Mouse (Mus musculus) inflammation-experienced regulatory T-cells (primary cell): ENCODE measurements around the gene Sult1d1. TPM values are rescaled to one million over a fixed set of nuclear protein-coding genes. Genes with fewer than 3 reads are reported as not detected.

Experiments used
- polyA plus RNA-seq, 2 experiments: library from polyadenylated mRNA; unstranded; fragments of 100-300 nt; shearing (Covaris generic); gene quantifications; one replicate each; pipeline ENCODE4 v1.2.1; 2017

The Sult1d1 gene
- under 1 TPM; 0.06 to 0.42 TPM for polyA plus RNA-seq

GRCm38 (mm10) chr5:87568845-87569244 lies at the start of gene Sult1d1:
Gene Sult1d1 (minus strand): TSS chr5:87569027.

GRCm38 (mm10) chr5:87591494-87591893 lies 22.7 kb upstream of the Sult1d1 start, which contains the start of gene Sult1e1:
Gene Sult1e1 (minus strand): TSS chr5:87591594.

GRCm38 (mm10) chr5:87538111-87538510 lies 30.7 kb downstream of the Sult1d1 start, which contains the start of gene Sult1b1:
Gene Sult1b1 (minus strand): TSS chr5:87538195.

Other genes starting within 250 kb of the Sult1d1 start
- gene Ugt2a3, start 231.8 kb downstream of the Sult1d1 start, polyA plus RNA-seq = under 1 TPM in 1 of 2 experiments, not detected in 1; 0.87 TPM
- gene Ugt2b38, start 144.8 kb downstream of the Sult1d1 start, polyA plus RNA-seq = not detected
- gene Ugt2a2, start 86.8 kb downstream of the Sult1d1 start, polyA plus RNA-seq = not detected
- gene Gm43638, start 82.2 kb downstream of the Sult1d1 start, polyA plus RNA-seq = not detected
- gene Ugt2a1, start 78.2 kb downstream of the Sult1d1 start, polyA plus RNA-seq = not detected
- gene Sult1b1, start 30.8 kb downstream of the Sult1d1 start, polyA plus RNA-seq = under 1 TPM in 1 of 2 experiments, not detected in 1; 0.10 TPM
- gene Sult1e1, start 22.6 kb upstream of the Sult1d1 start, polyA plus RNA-seq = under 1 TPM in 1 of 2 experiments, not detected in 1; 0.31 TPM
- 1 to 10 TPM in 1 of 2 experiments, not detected in 1; 1.8 TPM for gene Csn1s1, start 97.2 kb upstream of the Sult1d1 start, polyA plus RNA-seq
- not detected for gene Csn2, start 130.6 kb upstream of the Sult1d1 start, polyA plus RNA-seq
- not detected for gene Csn1s2a, start 205.5 kb upstream of the Sult1d1 start, polyA plus RNA-seq
- gene Csn1s2b, start 239.1 kb upstream of the Sult1d1 start, polyA plus RNA-seq = under 1 TPM; 0.75 to 0.91 TPM